ENCODE assay signal across 14 mouse cellular contexts in the genomic region with DNA sequence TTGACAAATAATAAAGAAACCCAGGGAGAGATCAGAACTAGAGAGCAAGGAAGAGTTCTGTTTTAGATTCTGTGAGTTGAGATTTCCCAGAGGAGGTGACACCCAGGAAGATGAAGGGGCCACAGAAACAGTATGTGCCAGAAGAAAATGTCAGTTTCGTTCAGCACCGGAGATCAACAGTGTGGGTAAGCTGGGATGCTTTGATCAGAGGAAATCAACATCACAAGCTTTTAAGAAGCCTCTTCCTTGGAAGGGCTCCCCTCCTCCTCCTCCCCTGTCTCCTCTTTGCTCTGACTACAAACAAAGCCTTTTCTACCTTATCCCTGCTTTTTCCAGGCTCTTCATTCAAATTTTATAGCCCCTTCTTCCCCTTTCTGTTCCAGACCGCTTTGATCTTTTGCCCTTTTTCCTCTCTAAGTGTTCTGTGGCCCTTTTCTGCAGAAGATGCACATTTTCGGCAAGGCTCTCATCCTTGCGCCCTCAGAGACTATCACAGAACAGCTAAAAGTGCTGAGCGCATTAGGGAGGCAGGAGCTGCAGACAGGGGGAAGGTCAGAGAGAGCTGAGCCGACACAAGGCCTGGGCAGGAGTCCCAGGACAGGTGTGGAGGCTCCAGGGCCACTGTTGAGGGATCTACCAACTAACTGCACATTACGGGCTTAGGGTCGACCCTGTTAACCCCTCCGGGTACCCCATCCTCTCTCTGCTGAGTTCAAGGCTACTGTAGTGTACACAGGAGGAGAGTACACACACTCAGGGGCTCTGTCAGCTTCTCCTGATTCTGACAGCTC.
DNase-seq lines count a peak whose midpoint lies in the region; TF ChIP-seq lines count a peak whose summit lies in the region.
"Had no signal": no experiment of that assay in that cellular context is flagged by ENCODE, and none has a peak within 500 bp of the region (broad histone marks: within the 10 kb centered on the region; RNA-seq: fewer than 3 reads in every experiment).

No protein-coding gene starts in this region.

- peak; percentile 52 for DNase-seq in heart, embryonic 10.5 days (ENCODE audit: low spot score)
- no peak for DNase-seq in heart, adult 2 months
- no peak for DNase-seq in spleen, adult 2 months (ENCODE audit: low read depth in 1 of 2, low spot score in 2 of 2)
- DNase-seq in spleen, postnatal 10 days (ENCODE audit: low spot score in 2 of 2): no peak
- peak; percentile 76 for DNase-seq in naive thymus-derived CD4-positive, alpha-beta T cell, adult 2 months (ENCODE audit: low read depth)
- no peak for DNase-seq in right cerebral cortex, adult 18-20 months
- DNase-seq in left cerebral cortex, adult 8-10 months (ENCODE audit: low spot score in 2 of 2): no peak
- DNase-seq in adipocyte (ENCODE audit: low spot score): no peak
- DNase-seq: cerebellum, postnatal 10 days; liver, embryonic 13.5 days; retina, postnatal 1 day had no signal

- H3K4me1 ChIP-seq in heart, embryonic 10.5 days: peaks cover 48% of the 10 kb centered on the region
- H3K4me1 ChIP-seq in heart, adult 2 months (ENCODE audit: control insufficient read depth, insufficient read depth, low read length): peaks cover 2% of the 10 kb centered on the region; the same call in 1 of the 2 replicates
- peaks cover 5% of the 10 kb centered on the region; the same call in 1 of the 2 replicates for H3K4me1 ChIP-seq in spleen, adult 2 months (ENCODE audit: control insufficient read depth, insufficient read depth, insufficient read length)
- H3K4me1 ChIP-seq: hindbrain, embryonic 13.5 days had no signal

- TF ChIP-seq POLR2A in heart, adult 2 months (IDR thresholded peaks at IDR 0.05; ENCODE audit: insufficient read depth, low read depth, low read length): no peak
- TF ChIP-seq POLR2A in spleen, adult 2 months (IDR thresholded peaks at IDR 0.05; ENCODE audit: low read depth, low read length): no peak

- H3K36me3 ChIP-seq in heart, embryonic 10.5 days: no peaks in the 10 kb centered on the region
- H3K36me3 ChIP-seq in heart, adult 2 months (ENCODE audit: control insufficient read depth, insufficient read depth, low read length): no peaks in the 10 kb centered on the region
- no peaks in the 10 kb centered on the region for H3K36me3 ChIP-seq in spleen, adult 2 months (ENCODE audit: control insufficient read depth, insufficient read depth, low read length)
- H3K36me3 ChIP-seq: forebrain, embryonic 12.5 days; hindbrain, embryonic 13.5 days; liver, embryonic 13.5 days had no signal

- no peaks in the 10 kb centered on the region for H3K79me2 ChIP-seq in heart, adult 2 months (replicated peaks; ENCODE audit: control insufficient read depth, insufficient read depth, low read length)

- no peak for TF ChIP-seq CTCF in heart, adult 2 months (IDR thresholded peaks at IDR 0.05)
- TF ChIP-seq CTCF in spleen, adult 2 months (IDR thresholded peaks at IDR 0.05; ENCODE audit: extremely low read depth, insufficient read depth, insufficient read length, insufficient replicate concordance): no peak

- intact Hi-C loops in heart, adult 2 months (cut with DNase I): no loop called here

- peak overlapping the region; percentile 54 for H3K27ac ChIP-seq in heart, embryonic 10.5 days
- H3K27ac ChIP-seq in heart, adult 2 months: no peak overlapping the region
- H3K27ac ChIP-seq in spleen, adult 2 months (ENCODE audit: insufficient read depth, low read length): peak overlapping the region; percentile 68
- H3K27ac ChIP-seq: forebrain, embryonic 12.5 days; hindbrain, embryonic 13.5 days; liver, embryonic 13.5 days had no signal

- 55% methylated on average over 10 of the region's 10 CpGs for WGBS in heart, embryonic 10.5 days
- WGBS in heart, adult 2 months: 74% methylated on average over 10 of the region's 10 CpGs
- 60% methylated on average over 10 of the region's 10 CpGs for WGBS in spleen, adult 2 months

- TF ChIP-seq EP300 in heart, adult 2 months (IDR thresholded peaks at IDR 0.05; ENCODE audit: insufficient read depth, low read depth, low read length): no peak

- H3K9me3 ChIP-seq in heart, embryonic 10.5 days: no peaks in the 10 kb centered on the region
- H3K9me3 ChIP-seq: forebrain, embryonic 12.5 days; hindbrain, embryonic 13.5 days; liver, embryonic 13.5 days had no signal

- H3K9ac ChIP-seq in heart, adult 2 months (ENCODE audit: low read depth, low read length): no peak overlapping the region
- H3K9ac ChIP-seq: forebrain, embryonic 12.5 days; hindbrain, embryonic 13.5 days; liver, embryonic 13.5 days had no signal

- H3K27me3 ChIP-seq in heart, embryonic 10.5 days (ENCODE audit: insufficient read depth, poor library complexity, severe bottlenecking): no peaks in the 10 kb centered on the region
- H3K27me3 ChIP-seq in heart, adult 2 months (ENCODE audit: control insufficient read depth, insufficient read depth, low read length): no peaks in the 10 kb centered on the region
- no peaks in the 10 kb centered on the region for H3K27me3 ChIP-seq in spleen, adult 2 months (ENCODE audit: control insufficient read depth, insufficient read depth, low read length)
- H3K27me3 ChIP-seq: forebrain, embryonic 12.5 days; hindbrain, embryonic 13.5 days; liver, embryonic 13.5 days had no signal

- H3K4me3 ChIP-seq in heart, embryonic 10.5 days: no peak overlapping the region
- no peak overlapping the region for H3K4me3 ChIP-seq in heart, adult 2 months
- H3K4me3 ChIP-seq in spleen, adult 2 months (ENCODE audit: extremely low read depth, insufficient read depth, insufficient read length): no peak overlapping the region
- H3K4me3 ChIP-seq: forebrain, embryonic 12.5 days; hindbrain, embryonic 13.5 days; liver, embryonic 13.5 days; megakaryocyte, embryonic 14.5 days had no signal

Comparison
In these comparisons a context has a peak if more than half of its experiments do, and no peak if none do; other contexts are left out.
1. DNase-seq: peak in heart, embryonic 10.5 days (single experiment) and naive thymus-derived CD4-positive, alpha-beta T cell, adult 2 months (single experiment); none in heart, adult 2 months (0 of 2), spleen, adult 2 months (0 of 2), spleen, postnatal 10 days (0 of 2), right cerebral cortex, adult 18-20 months (single experiment), left cerebral cortex, adult 8-10 months (0 of 2) and adipocyte (single experiment).